Mouse (Mus musculus) CH12.LX (cell line): ENCODE results near the gene Adam1a. TPM values are rescaled to one million over a fixed set of nuclear protein-coding genes. Genes with fewer than 3 reads are reported as not detected.

ENCODE experiments used
- DNase-seq: peaks from one replicate; pipeline ENCODE4 v3.0.0-alpha.2; 2013; ENCODE audit errors: extremely low read depth
- H3K27ac ChIP-seq: 2 replicates; pipeline ENCODE4 v1.5.1; 2012; ENCODE audit warnings: low read depth, mild to moderate bottlenecking, control low read depth, moderate library complexity; ENCODE audit not compliant: insufficient read depth
- H3K27me3 ChIP-seq: replicated peaks from 2 replicates; pipeline ENCODE3; 2012; ENCODE audit warnings: inconsistent platforms
- H3K36me3 ChIP-seq, 2 experiments: replicated peaks in 1 of 2; 2 replicates each; pipeline versions ENCODE3 to v1.6.1; 2012; ENCODE audit warnings: inconsistent platforms in 1 of 2, low read length in 1 of 2, mild to moderate bottlenecking in 1 of 2, mixed read lengths in 1 of 2, moderate library complexity in 1 of 2; ENCODE audit not compliant: control insufficient read depth in 1 of 2, insufficient read depth in 1 of 2
- H3K4me1 ChIP-seq, 2 experiments: 2 replicates each; pipeline ENCODE4 v1.6.1; 2012; ENCODE audit warnings: inconsistent platforms in 1 of 2, moderate library complexity in 1 of 2; ENCODE audit not compliant: insufficient read depth in 2 of 2, control insufficient read depth in 1 of 2
- H3K4me2 ChIP-seq: 2 replicates; pipeline ENCODE4 v1.6.1; 2012; ENCODE audit warnings: low read depth, mild to moderate bottlenecking, control low read depth; ENCODE audit not compliant: poor library complexity, insufficient read depth, severe bottlenecking
- H3K4me3 ChIP-seq, 3 experiments: fragments of 150-350 bp in 1 of 3; sonication (generic) in 1 of 3; replicated peaks in 1 of 3; 2 replicates each; pipeline versions ENCODE3 to v1.5.1; 2011 to 2012; ENCODE audit warnings: low read depth in 2 of 3, low read length in 2 of 3, mild to moderate bottlenecking in 2 of 3, moderate library complexity in 2 of 3, control low read depth in 1 of 3, improper control_type of control experiment in 1 of 3, inconsistent platforms in 1 of 3, mixed read lengths in 1 of 3; ENCODE audit not compliant: poor library complexity in 1 of 3
- H3K79me2 ChIP-seq: replicated peaks from 2 replicates; pipeline ENCODE4 v1.6.1; 2012; ENCODE audit warnings: mild to moderate bottlenecking, moderate library complexity; ENCODE audit not compliant: control insufficient read depth, poor library complexity, insufficient read depth, severe bottlenecking; ENCODE audit errors: extremely low read depth
- H3K9ac ChIP-seq: 2 replicates; pipeline ENCODE4 v1.6.1; 2012; ENCODE audit warnings: low read depth, mild to moderate bottlenecking, control low read depth, moderate library complexity; ENCODE audit not compliant: insufficient read depth
- H3K9me3 ChIP-seq: replicated peaks from 2 replicates; pipeline ENCODE3; 2012; ENCODE audit warnings: low read length, inconsistent platforms, mixed read lengths
- BHLHE40 ChIP-seq: IDR thresholded peaks from 2 replicates; pipeline ENCODE4 v1.6.1; 2011; ENCODE audit warnings: mild to moderate bottlenecking, low read depth, low read length, improper control_type of control experiment
- CHD1 ChIP-seq: IDR thresholded peaks from 2 replicates; pipeline ENCODE4 v1.6.1; 2012; ENCODE audit warnings: low read depth, low read length, improper control_type of control experiment, inconsistent platforms
- CHD2 ChIP-seq: IDR thresholded peaks from 2 replicates; pipeline ENCODE4 v1.6.1; 2011; ENCODE audit warnings: low read length, improper control_type of control experiment
- CTCF ChIP-seq, 2 experiments: IDR thresholded peaks in 1 of 2; conservative IDR thresholded peaks in 1 of 2; 2 replicates each; pipeline ENCODE4 v1.5.1; 2011 to 2012; ENCODE audit warnings: low read depth in 2 of 2, low read length in 2 of 2, improper control_type of control experiment in 1 of 2, inconsistent platforms in 1 of 2, mild to moderate bottlenecking in 1 of 2, moderate library complexity in 1 of 2
- E2F4 ChIP-seq: IDR thresholded peaks from 2 replicates; pipeline ENCODE4 v1.6.1; 2011; ENCODE audit warnings: low read depth, low read length, improper control_type of control experiment; ENCODE audit not compliant: insufficient replicate concordance
- ELF1 ChIP-seq: IDR thresholded peaks from 2 replicates; pipeline ENCODE4 v1.6.1; 2014; ENCODE audit warnings: low read depth, mild to moderate bottlenecking, inconsistent platforms, low read length, improper control_type of control experiment
- GABPA ChIP-seq: IDR thresholded peaks from 2 replicates; pipeline ENCODE4 v1.6.1; 2012; ENCODE audit warnings: low read depth, low read length, improper control_type of control experiment, inconsistent platforms; ENCODE audit not compliant: insufficient replicate concordance
- HCFC1 ChIP-seq: IDR thresholded peaks from 2 replicates; pipeline ENCODE4 v1.6.1; 2012; ENCODE audit warnings: low read depth, mild to moderate bottlenecking, inconsistent platforms, low read length, improper control_type of control experiment
- IRF4 ChIP-seq: IDR thresholded peaks from 2 replicates; pipeline ENCODE4 v1.6.1; 2014; ENCODE audit warnings: low read depth, mild to moderate bottlenecking, inconsistent platforms, low read length, improper control_type of control experiment
- JUND ChIP-seq: conservative IDR thresholded peaks from 2 replicates; pipeline ENCODE4 v1.6.1; 2011; ENCODE audit warnings: low read depth, low read length, improper control_type of control experiment
- MAFK ChIP-seq: IDR thresholded peaks from 2 replicates; pipeline ENCODE4 v1.6.1; 2011; ENCODE audit warnings: low read length, improper control_type of control experiment; ENCODE audit not compliant: insufficient replicate concordance
- MAX ChIP-seq: IDR thresholded peaks from 2 replicates; pipeline ENCODE4 v1.6.1; 2011; ENCODE audit warnings: low read length, improper control_type of control experiment
- MAZ ChIP-seq: IDR thresholded peaks from 2 replicates; pipeline ENCODE4 v1.6.1; 2012; ENCODE audit warnings: low read depth, mild to moderate bottlenecking, inconsistent platforms, low read length, improper control_type of control experiment, moderate library complexity
- MEF2A ChIP-seq: IDR thresholded peaks from 2 replicates; pipeline ENCODE4 v1.6.1; 2014; ENCODE audit warnings: low read depth, mild to moderate bottlenecking, inconsistent platforms, low read length, improper control_type of control experiment, borderline replicate concordance
- MXI1 ChIP-seq: IDR thresholded peaks from 2 replicates; pipeline ENCODE4 v1.6.1; 2011; ENCODE audit warnings: mild to moderate bottlenecking, low read depth, low read length, improper control_type of control experiment
- NELFE ChIP-seq: IDR thresholded peaks from 2 replicates; pipeline ENCODE4 v1.6.1; 2011; ENCODE audit warnings: low read depth, low read length, improper control_type of control experiment
- NRF1 ChIP-seq: IDR thresholded peaks from 2 replicates; pipeline ENCODE4 v1.6.1; 2014; ENCODE audit warnings: low read depth, mild to moderate bottlenecking, inconsistent platforms, low read length, improper control_type of control experiment, moderate library complexity
- PAX5 ChIP-seq: IDR thresholded peaks from 2 replicates; pipeline ENCODE4 v1.6.1; 2012; ENCODE audit warnings: low read length, inconsistent platforms, mixed read lengths
- POLR2A ChIP-seq: IDR thresholded peaks from 2 replicates; pipeline ENCODE4 v1.6.1; 2011; ENCODE audit warnings: low read depth, mild to moderate bottlenecking, improper control_type of control experiment, low read length
- POLR2AphosphoS2 ChIP-seq: IDR thresholded peaks from 2 replicates; pipeline ENCODE4 v1.6.1; 2011; ENCODE audit warnings: low read depth, low read length, improper control_type of control experiment
- RAD21 ChIP-seq: IDR thresholded peaks from 2 replicates; pipeline ENCODE4 v1.6.1; 2011; ENCODE audit warnings: low read depth, mild to moderate bottlenecking, low read length, improper control_type of control experiment, moderate library complexity
- RCOR1 ChIP-seq: conservative IDR thresholded peaks from 2 replicates; pipeline ENCODE4 v1.6.1; 2012; ENCODE audit warnings: low read depth, mild to moderate bottlenecking, inconsistent platforms, low read length, improper control_type of control experiment
- SMC3 ChIP-seq: IDR thresholded peaks from 2 replicates; pipeline ENCODE4 v1.6.1; 2011; ENCODE audit warnings: low read depth, low read length, improper control_type of control experiment
- TBP ChIP-seq: conservative IDR thresholded peaks from 2 replicates; pipeline ENCODE4 v1.6.1; 2011; ENCODE audit warnings: low read depth, low read length, improper control_type of control experiment
- TCF12 ChIP-seq: IDR thresholded peaks from 2 replicates; pipeline ENCODE4 v1.6.1; 2014; ENCODE audit warnings: low read depth, mild to moderate bottlenecking, inconsistent platforms, low read length, improper control_type of control experiment
- UBTF ChIP-seq: IDR thresholded peaks from 2 replicates; pipeline ENCODE4 v1.6.1; 2012; ENCODE audit warnings: low read depth, mild to moderate bottlenecking, inconsistent platforms, low read length, improper control_type of control experiment, moderate library complexity
- USF2 ChIP-seq: conservative IDR thresholded peaks from 2 replicates; pipeline ENCODE4 v1.6.1; 2011; ENCODE audit warnings: low read depth, low read length, improper control_type of control experiment
- ZC3H11A ChIP-seq: IDR thresholded peaks from 2 replicates; pipeline ENCODE4 v1.6.1; 2012; ENCODE audit warnings: low read depth, mild to moderate bottlenecking, inconsistent platforms, low read length, improper control_type of control experiment
- dilution Hi-C: fragments of 300-500 bp; cut with MboI; formaldehyde crosslinking; loops from 2 replicates; pipeline ENCODE4 v1.14.3; 2020; ENCODE audit warnings: low sequenced_read_pairs; ENCODE audit not compliant: extremely low pct_unique_long_range_greater_than_20kb, extremely low pct_ligation_motif_present
- in situ Hi-C: fragments of 300-500 bp; cut with MboI; formaldehyde crosslinking; loops from 3 replicates; pipeline ENCODE4 v1.14.3; 2019; ENCODE audit warnings: low sequenced_read_pairs, low pct_ligation_motif_present, low pct_unique_long_range_greater_than_20kb, mixed read lengths
- polyA plus RNA-seq: library from polyadenylated mRNA; unstranded; fragments of >175 nt; gene quantifications from 2 replicates; pipeline ENCODE4 v1.2.1, GENCODE M21; 2012; ENCODE audit warnings: low read depth; ENCODE audit not compliant: insufficient read length
- total RNA-seq, 2 experiments: library from RNA; depleted of rRNA; stranded (reverse); fragments of 300-350 nt in 1 of 2; fragments of >200 nt in 1 of 2; gene quantifications; 2 replicates each; pipeline ENCODE4 v1.2.3; 2012 to 2014

The Adam1a gene
- total and polyA plus RNA-seq, 3 experiments, result 1.2 to 1.6 (median 1.3) TPM

DNA sequence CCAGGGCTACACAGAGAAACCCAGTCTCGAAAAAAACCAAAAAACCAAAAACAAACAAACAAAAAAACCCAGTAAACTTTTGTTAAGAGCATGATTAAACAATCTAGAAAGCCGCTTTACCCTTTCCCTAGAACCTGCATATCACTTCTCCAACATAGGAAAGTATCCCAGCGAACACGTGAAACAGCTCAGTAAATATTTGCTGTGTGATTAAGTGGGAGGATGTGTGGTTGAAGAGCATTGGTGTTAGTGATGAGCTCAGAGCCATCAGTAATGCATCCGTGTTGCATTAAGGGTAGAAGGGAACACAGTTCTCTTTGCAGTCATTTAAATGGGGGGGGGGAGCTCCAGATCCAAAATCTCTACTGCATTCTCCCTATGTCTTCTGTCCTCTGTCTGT is 60.5 kb downstream of the Adam1a start:
- Histone ChIP-seq H3K27me3 (no peaks in the 10 kb centered on the region), H3K4me3 (no peak overlapping the region), H3K4me2 (no peak overlapping the region), H3K36me3 (no peaks in the 10 kb centered on the region), H3K9ac (no peak overlapping the region), H3K4me1 (no peaks in the 10 kb centered on the region), H3K79me2 (no peaks in the 10 kb centered on the region), H3K9me3 (no peaks in the 10 kb centered on the region), H3K27ac (no peak overlapping the region)
- in situ Hi-C loops (no loop called here), dilution Hi-C loops (no loop called here)
- TF ChIP-seq IRF4 (no peak), MAX (no peak), CTCF (conservative IDR thresholded peaks at IDR 0.05 in 1 of 2, IDR thresholded peaks at IDR 0.05 in 1 of 2; ENCODE audit: low read depth in 2 of 2, low read length in 2 of 2) (no peak), CHD2 (no peak), MAFK (no peak), MAZ (no peak), CHD1 (no peak), POLR2A (no peak), TCF12 (no peak), NELFE (no peak), PAX5 (no peak), POLR2AphosphoS2 (no peak), HCFC1 (no peak), RAD21 (no peak), MEF2A (no peak), JUND (no peak), TBP (no peak)
- DNase-seq, result no peak

DNA sequence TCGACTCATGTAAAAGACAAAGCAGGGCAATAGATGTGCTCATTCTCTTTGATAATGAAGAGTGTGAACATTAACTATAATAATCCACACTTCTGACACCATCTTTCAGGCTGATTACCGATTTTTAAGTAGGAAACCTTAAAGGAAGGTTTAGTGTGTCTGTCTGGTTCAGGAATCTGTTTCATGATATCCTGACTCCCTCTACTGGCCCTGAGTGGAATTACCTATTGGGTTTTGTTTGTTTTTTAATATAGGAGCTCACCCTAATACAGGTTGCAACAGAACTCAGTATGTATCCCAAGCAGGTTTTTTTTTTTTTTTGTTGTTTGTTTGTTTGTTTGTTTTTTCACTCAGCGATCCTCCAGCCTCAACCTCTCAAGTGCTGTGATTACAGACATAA is 67.6 kb downstream of the Adam1a start:
- Histone ChIP-seq H3K27me3 (no peaks in the 10 kb centered on the region), H3K9me3 (no peaks in the 10 kb centered on the region), H3K4me3 (no peak overlapping the region), H3K79me2 (no peaks in the 10 kb centered on the region), H3K27ac (no peak overlapping the region), H3K4me2 (no peak overlapping the region), H3K4me1 (peaks cover 0 to 3% of the 10 kb centered on the region in 2 experiments; a peak in 1 of 4 replicates), H3K36me3 (no peaks in the 10 kb centered on the region), H3K9ac (no peak overlapping the region)
- in situ Hi-C loops, result no loop called here
- dilution Hi-C loops, result no loop called here
- TF ChIP-seq POLR2A, result no peak
- TF ChIP-seq IRF4, result peak; percentile 42; the same call in 1 of the 2 replicates
- no peak for TF ChIP-seq BHLHE40
- TF ChIP-seq GABPA, result no peak
- no peak for TF ChIP-seq UBTF
- TF ChIP-seq ELF1, result no peak
- no peak for TF ChIP-seq MAX
- TF ChIP-seq E2F4, result no peak
- no peak for TF ChIP-seq MXI1
- no peak for TF ChIP-seq USF2
- no peak for TF ChIP-seq HCFC1
- peak; percentile 45; the same call in 1 of the 2 replicates for TF ChIP-seq ZC3H11A
- no peak for TF ChIP-seq NRF1
- no peak for TF ChIP-seq JUND
- peak; percentile 61 to 96 for TF ChIP-seq CTCF (conservative IDR thresholded peaks at IDR 0.05 in 1 of 2, IDR thresholded peaks at IDR 0.05 in 1 of 2; ENCODE audit: low read depth in 2 of 2, low read length in 2 of 2)
- TF ChIP-seq PAX5, result no peak
- TF ChIP-seq NELFE, result no peak; the same call in 1 of the 2 replicates
- peak; percentile 98 for TF ChIP-seq RAD21
- peak; percentile 90 for TF ChIP-seq SMC3
- TF ChIP-seq RCOR1, result no peak
- peak; percentile 72 for DNase-seq
